Mouse (Mus musculus): Measurements from ENCODE around the gene Sertad3.

- TF ChIP-seq GATA1 (IDR thresholded peaks at IDR 0.05; ENCODE audit: low read length) (no peak), TAL1 (IDR thresholded peaks at IDR 0.05; ENCODE audit: low read length) (no peak)
Observed at GRCm38 (mm10) chr7:27490227-27490542, 16.6 kb downstream of the Sertad3 start.

All from erythroblast, embryonic 14.5 days (primary cell).